Mouse (Mus musculus) small intestine, adult 2 months (tissue): ENCODE results near the gene Polg. TPM values are rescaled to one million over a fixed set of nuclear protein-coding genes. Genes with fewer than 3 reads are reported as not detected.

Source experiments
- H3K27ac ChIP-seq: fragments of 200-500 bp; 2 replicates; pipeline ENCODE4 v1.5.1; 2012; ENCODE audit warnings: low read depth, low read length, control low read depth, inconsistent platforms; ENCODE audit not compliant: insufficient read depth
- H3K27me3 ChIP-seq: fragments of 200-500 bp; 2 replicates; pipeline ENCODE4 v1.6.1; 2012; ENCODE audit warnings: mild to moderate bottlenecking, moderate library complexity, low read length, inconsistent platforms; ENCODE audit not compliant: control insufficient read depth, insufficient read depth
- H3K36me3 ChIP-seq: fragments of 200-500 bp; 2 replicates; pipeline ENCODE4 v1.6.1; 2012; ENCODE audit warnings: mild to moderate bottlenecking, low read length, control low read depth, inconsistent platforms; ENCODE audit not compliant: control insufficient read depth, insufficient read depth
- H3K4me1 ChIP-seq: fragments of 200-500 bp; 2 replicates; pipeline ENCODE4 v1.6.1; 2012; ENCODE audit warnings: low read length, inconsistent platforms, mixed read lengths; ENCODE audit not compliant: control insufficient read depth, insufficient read depth, insufficient read length
- H3K4me3 ChIP-seq: fragments of 200-500 bp; 2 replicates; pipeline ENCODE4 v1.5.1; 2012; ENCODE audit warnings: low read depth, mild to moderate bottlenecking, control low read depth, inconsistent platforms, low read length, moderate library complexity
- CTCF ChIP-seq: fragments of 200-500 bp; IDR thresholded peaks from 2 replicates; pipeline ENCODE4 v1.5.1; 2012; ENCODE audit warnings: low read depth, mild to moderate bottlenecking, control low read depth, inconsistent platforms, low read length, moderate library complexity, mixed read lengths; ENCODE audit not compliant: insufficient replicate concordance, insufficient read length; ENCODE audit errors: extremely low read depth
- POLR2A ChIP-seq: fragments of 200-500 bp; IDR thresholded peaks from 2 replicates; pipeline ENCODE4 v1.6.1; 2012; ENCODE audit warnings: low read depth, mild to moderate bottlenecking, control low read depth, inconsistent platforms, low read length, moderate library complexity
- WGBS: fragments of 180-500 bp; shearing (Covaris S2); methylation state at CpG from one replicate; pipeline ENCODE4 v1.1.7; 2018; 5-methylcytosine and 5-hydroxymethylcytosine counted together
- polyA plus RNA-seq: library from polyadenylated mRNA; depleted of rRNA; stranded (reverse); fragments of >200 nt; gene quantifications from 2 replicates; pipeline ENCODE4 v1.2.3, GENCODE M21; 2012

Polg gene
- polyA plus RNA-seq, 1 experiment: 24.3 TPM

DNA sequence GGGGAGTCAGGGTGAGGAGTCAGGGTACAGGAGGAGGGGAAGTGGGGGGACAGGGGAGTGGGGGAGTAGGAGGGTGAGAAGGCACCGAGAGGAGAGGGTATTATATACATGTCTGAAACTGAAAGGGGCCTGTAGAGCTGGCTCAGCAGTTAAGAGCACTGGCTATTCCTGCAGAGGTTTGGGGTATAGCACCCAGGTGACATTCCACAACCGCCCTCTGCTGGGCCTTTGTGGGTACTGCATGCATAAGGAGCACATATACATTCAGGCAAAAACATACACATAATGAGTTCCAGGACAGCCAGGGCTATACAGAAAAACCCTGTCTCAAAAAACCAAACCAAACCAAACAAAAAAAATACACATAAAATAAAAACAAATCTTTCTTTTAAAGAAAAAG is 6.6 kb upstream of the Polg start:
- Histone ChIP-seq H3K27me3 (no peaks in the 10 kb centered on the region), H3K4me3 (no peak overlapping the region), H3K36me3 (no peaks in the 10 kb centered on the region), H3K27ac (no peak overlapping the region), H3K4me1 (no peaks in the 10 kb centered on the region)
- peak; percentile 40; the same call in 1 of the 2 replicates for TF ChIP-seq CTCF
- no peak for TF ChIP-seq POLR2A
- WGBS: 64% methylated on average over 2 of the region's 2 CpGs

GRCm38 (mm10) chr7:79471436-79471835 is 5.3 kb upstream of the Polg start:
- Histone ChIP-seq H3K27ac (no peak overlapping the region), H3K4me3 (no peak overlapping the region), H3K36me3 (no peaks in the 10 kb centered on the region), H3K4me1 (no peaks in the 10 kb centered on the region), H3K27me3 (no peaks in the 10 kb centered on the region)
- 49% methylated on average over 7 of the region's 7 CpGs for WGBS
- no peak for TF ChIP-seq CTCF
- no peak for TF ChIP-seq POLR2A

- no peak overlapping the region for H3K4me3 ChIP-seq
- WGBS: 52% methylated on average over 3 of the region's 3 CpGs
- TF ChIP-seq POLR2A (no peak), CTCF (no peak)
- no peaks in the 10 kb centered on the region for H3K36me3 ChIP-seq
- no peak overlapping the region for H3K27ac ChIP-seq
- no peaks in the 10 kb centered on the region for H3K4me1 ChIP-seq
- no peaks in the 10 kb centered on the region for H3K27me3 ChIP-seq
Observed at GRCm38 (mm10) chr7:79470718-79471117, 4.6 kb upstream of the Polg start.

GRCm38 (mm10) chr7:79469766-79470165 is 3.6 kb upstream of the Polg start:
- TF ChIP-seq POLR2A (no peak), CTCF (no peak)
- H3K27me3 ChIP-seq: no peaks in the 10 kb centered on the region
- no peaks in the 10 kb centered on the region for H3K36me3 ChIP-seq
- peaks cover 4% of the 10 kb centered on the region for H3K4me1 ChIP-seq
- no peak overlapping the region for H3K4me3 ChIP-seq
- 70% methylated on average over 5 of the region's 5 CpGs for WGBS
- no peak overlapping the region for H3K27ac ChIP-seq

DNA sequence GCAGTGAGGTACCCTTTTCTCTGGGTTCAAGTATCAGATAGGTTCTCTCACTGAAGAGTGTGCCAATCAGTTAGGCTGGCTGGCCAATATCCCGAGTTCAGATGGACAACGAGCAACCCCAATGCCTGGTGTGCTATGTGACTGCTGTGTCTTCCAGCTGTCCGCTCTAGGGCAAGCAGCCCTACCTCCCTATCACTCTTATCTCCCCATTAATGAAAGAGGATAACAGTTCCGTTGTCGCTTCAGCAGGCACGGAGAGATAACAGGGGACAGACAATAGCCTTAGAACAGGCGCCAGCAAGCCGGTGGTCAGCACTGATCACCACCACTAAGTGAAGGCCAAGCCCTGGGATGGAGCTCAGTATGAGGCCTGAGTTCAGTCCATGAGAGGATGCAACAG is 2.8 kb upstream of the Polg start:
- no peak overlapping the region for H3K27ac ChIP-seq
- peaks cover 8% of the 10 kb centered on the region for H3K4me1 ChIP-seq
- H3K4me3 ChIP-seq: no peak overlapping the region
- TF ChIP-seq CTCF: no peak
- TF ChIP-seq POLR2A: no peak
- H3K36me3 ChIP-seq: no peaks in the 10 kb centered on the region
- no peaks in the 10 kb centered on the region for H3K27me3 ChIP-seq
- 70% methylated on average over 8 of the region's 8 CpGs for WGBS

GRCm38 (mm10) chr7:79467951-79468350 is 1.8 kb upstream of the Polg start:
- peaks cover 4% of the 10 kb centered on the region for H3K36me3 ChIP-seq
- peaks cover 10% of the 10 kb centered on the region for H3K4me1 ChIP-seq
- H3K4me3 ChIP-seq: no peak overlapping the region
- WGBS: 5% methylated on average over 6 of the region's 6 CpGs
- TF ChIP-seq POLR2A: no peak
- no peak for TF ChIP-seq CTCF
- no peaks in the 10 kb centered on the region for H3K27me3 ChIP-seq
- H3K27ac ChIP-seq: no peak overlapping the region

- peak overlapping the region; percentile 72 for H3K27ac ChIP-seq
- peak overlapping the region; percentile 97 for H3K4me3 ChIP-seq
- H3K27me3 ChIP-seq: no peaks in the 10 kb centered on the region
- under 1% methylated on average over 47 of the region's 47 CpGs for WGBS
- peaks cover 10% of the 10 kb centered on the region for H3K4me1 ChIP-seq
- no peak for TF ChIP-seq POLR2A
- no peak for TF ChIP-seq CTCF
- peaks cover 17% of the 10 kb centered on the region for H3K36me3 ChIP-seq
Observed at GRCm38 (mm10) chr7:79465461-79466044, 609 bp downstream of the Polg start.
